Mouse (Mus musculus): ENCODE results near the gene Adssl1.

DNA sequence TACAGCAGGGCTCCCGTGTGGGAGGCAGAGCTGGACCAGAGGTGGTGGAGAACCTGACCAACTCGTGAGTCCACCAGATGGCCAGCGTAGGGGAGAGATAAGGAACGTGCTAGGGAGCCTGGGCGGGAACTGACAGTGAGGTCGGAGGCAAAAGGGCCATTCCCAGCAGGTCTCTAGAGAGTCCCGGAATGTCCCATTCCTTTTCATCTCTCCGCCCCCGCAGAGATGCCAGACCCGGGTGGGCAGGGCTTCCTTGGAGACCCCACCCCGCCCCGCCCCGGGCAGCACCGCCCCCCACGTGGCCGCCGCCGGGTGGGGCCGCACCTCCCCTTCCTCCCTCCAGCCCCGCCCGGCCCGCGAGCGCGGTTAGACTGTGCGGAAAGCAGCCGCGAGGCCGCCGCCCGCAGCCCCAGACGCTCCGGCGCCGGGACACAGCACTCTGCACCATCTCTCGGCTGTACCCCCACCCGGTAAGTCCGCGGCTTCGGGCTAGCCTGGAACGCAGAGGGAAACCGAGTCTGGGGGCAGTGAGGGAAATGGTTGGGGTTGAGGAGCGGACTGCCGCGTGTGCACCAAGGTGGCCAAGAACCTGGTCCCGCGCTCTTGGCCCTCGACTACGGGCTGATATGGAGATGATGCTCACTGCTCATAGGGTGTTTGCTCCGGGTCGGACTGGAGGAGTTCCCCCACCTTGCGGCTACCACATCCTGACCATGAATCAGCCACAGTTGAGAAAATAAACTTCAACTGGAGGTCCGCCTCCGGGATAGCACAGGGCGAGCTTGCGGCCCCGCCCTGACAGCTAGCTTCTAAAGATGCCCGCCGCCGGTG, 31.2 kb upstream of the Adssl1 start, which contains the start of gene Inf2:
- TF ChIP-seq POLR2A (IDR thresholded peaks at IDR 0.05; ENCODE audit: low read depth, low read length) (peak; percentile 86), MXI1 (IDR thresholded peaks at IDR 0.05; ENCODE audit: low read depth, low read length) (peak; percentile 90), JUND (conservative IDR thresholded peaks at IDR 0.05; ENCODE audit: low read depth, low read length) (no peak), CTCF (conservative IDR thresholded peaks at IDR 0.05 in 1 of 2, IDR thresholded peaks at IDR 0.05 in 1 of 2; ENCODE audit: low read depth in 2 of 2, low read length in 2 of 2) (no peak), CHD2 (IDR thresholded peaks at IDR 0.05; ENCODE audit: low read length) (0 out of 2 replicates have a peak, but pooled peaks have one; percentile 33), ZC3H11A (IDR thresholded peaks at IDR 0.05; ENCODE audit: low read depth, low read length) (no peak), KAT2A (IDR thresholded peaks at IDR 0.05; ENCODE audit: insufficient replicate concordance, low read length) (no peak), UBTF (IDR thresholded peaks at IDR 0.05; ENCODE audit: low read depth, low read length) (peak; percentile 42; the same call in 1 of the 2 replicates)
